Mouse (Mus musculus): ENCODE results near the gene Sos2. TPM values are rescaled to one million over a fixed set of nuclear protein-coding genes. Genes with fewer than 3 reads are reported as not detected.
A peak's percentile ranks its signal among the peaks of the same experiment; 100 is the strongest.
"Not testable (repeated sequence)": the region's sequence is repeated elsewhere in the genome, so short reads cannot be mapped to it uniquely, and the experiment has no call there.

Sos2 gene
- polyA plus RNA-seq, 1 experiment from 2014 or later, result 13.2 TPM

GRCm38 (mm10) chr12:69582216-69582612 is 99.4 kb downstream of the Sos2 start:
- Histone ChIP-seq H3K36me3 (replicated peaks) (peaks cover 17% of the 10 kb centered on the region), H3K27me3 (replicated peaks) (no peaks in the 10 kb centered on the region), H3K9ac (peak overlapping the region; percentile 84), H3K4me3 (peak overlapping the region; percentile 77), H3K4me2 (peak overlapping the region; percentile 57), H3K9me3 (no peaks in the 10 kb centered on the region), H3K4me1 (peaks cover 22% of the 10 kb centered on the region), H3K27ac (peak overlapping the region; percentile 84)
- 33% methylated on average over 9 of the region's 9 CpGs for WGBS
- ATAC-seq (replicated peaks), result no peak; the same call in 1 of the 2 replicates

GRCm38 (mm10) chr12:69579623-69580022 is 102.0 kb downstream of the Sos2 start:
- H3K9me3 ChIP-seq, result no peaks in the 10 kb centered on the region
- H3K4me3 ChIP-seq, result no peak overlapping the region
- no peak overlapping the region for H3K27ac ChIP-seq
- no peak for ATAC-seq (replicated peaks)
- H3K27me3 ChIP-seq (replicated peaks), result no peaks in the 10 kb centered on the region
- no peak overlapping the region for H3K9ac ChIP-seq
- H3K4me2 ChIP-seq, result no peak overlapping the region
- H3K4me1 ChIP-seq, result peaks cover 22% of the 10 kb centered on the region
- WGBS, result 95% methylated on average over 5 of the region's 5 CpGs
- H3K36me3 ChIP-seq (replicated peaks), result peaks cover 18% of the 10 kb centered on the region

GRCm38 (mm10) chr12:69576120-69576627 is 105.5 kb downstream of the Sos2 start:
- H3K9me3 ChIP-seq, result no peaks in the 10 kb centered on the region
- no peak overlapping the region for H3K4me3 ChIP-seq
- no peak overlapping the region for H3K4me2 ChIP-seq
- H3K27me3 ChIP-seq (replicated peaks), result no peaks in the 10 kb centered on the region
- peaks cover 11% of the 10 kb centered on the region for H3K4me1 ChIP-seq
- no peak overlapping the region for H3K27ac ChIP-seq
- WGBS, result 77% methylated on average over 9 of the region's 9 CpGs
- peaks cover 16% of the 10 kb centered on the region for H3K36me3 ChIP-seq (replicated peaks)
- ATAC-seq (replicated peaks), result 0 out of 2 replicates have a peak, but pooled peaks have one; percentile 11
- H3K9ac ChIP-seq, result no peak overlapping the region

DNA sequence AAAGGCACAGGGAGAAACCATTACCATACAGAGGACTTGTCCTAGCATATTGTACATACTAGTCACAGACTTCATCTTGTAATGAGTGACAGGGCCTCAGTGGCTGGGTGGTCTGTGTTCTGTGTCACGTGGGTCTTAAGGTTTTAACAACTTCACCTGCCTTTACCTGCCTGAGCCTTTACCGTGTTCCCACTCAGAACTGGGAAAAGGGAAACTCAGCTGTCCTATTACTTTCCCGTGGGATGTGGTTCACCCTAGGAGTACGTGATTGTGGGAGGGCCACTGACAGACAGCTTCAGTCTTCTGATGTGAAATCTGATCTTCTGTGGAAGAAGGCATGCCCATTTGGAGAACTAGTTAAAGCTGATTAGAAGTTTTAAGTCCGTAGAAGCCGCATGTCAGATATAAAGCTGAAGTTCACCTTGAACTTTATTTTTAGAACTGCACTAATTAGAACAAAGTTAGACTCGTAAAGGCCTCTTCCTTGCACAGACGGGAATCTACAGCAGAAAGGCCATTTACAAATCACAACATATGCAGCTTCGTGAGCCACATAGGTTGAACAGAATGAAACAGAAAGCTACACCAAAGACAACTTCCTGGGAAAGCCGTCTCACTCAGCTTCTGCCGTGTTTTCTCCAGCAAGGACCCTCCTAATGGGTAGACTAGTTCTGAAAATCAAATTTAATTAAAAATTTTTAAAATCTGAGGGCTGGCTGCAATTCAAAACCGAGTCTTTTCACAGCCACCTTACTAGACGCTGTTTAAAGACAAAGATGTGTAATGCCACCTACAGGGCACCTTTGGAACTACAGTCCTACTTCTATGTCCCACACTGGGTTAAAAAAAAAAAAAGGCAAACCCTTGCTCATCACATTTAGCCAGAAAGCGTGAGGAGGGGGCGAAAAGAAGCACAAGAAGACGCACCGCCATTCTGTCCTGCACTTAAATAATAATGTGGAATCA is 107.5 kb downstream of the Sos2 start:
- 26% methylated on average over 17 of the region's 17 CpGs for WGBS
- H3K27me3 ChIP-seq (replicated peaks), result no peaks in the 10 kb centered on the region
- 0 out of 2 replicates have a peak overlapping the region, but pooled peaks have one; percentile 7 for H3K4me3 ChIP-seq
- no peak overlapping the region for H3K27ac ChIP-seq
- peak overlapping the region; percentile 40 for H3K4me2 ChIP-seq
- H3K4me1 ChIP-seq, result peaks cover 5% of the 10 kb centered on the region; the same call in 1 of the 2 replicates
- no peak overlapping the region for H3K9ac ChIP-seq
- no peaks in the 10 kb centered on the region for H3K9me3 ChIP-seq
- peak; percentile 76 for ATAC-seq (replicated peaks)
- peaks cover 16% of the 10 kb centered on the region for H3K36me3 ChIP-seq (replicated peaks)

DNA sequence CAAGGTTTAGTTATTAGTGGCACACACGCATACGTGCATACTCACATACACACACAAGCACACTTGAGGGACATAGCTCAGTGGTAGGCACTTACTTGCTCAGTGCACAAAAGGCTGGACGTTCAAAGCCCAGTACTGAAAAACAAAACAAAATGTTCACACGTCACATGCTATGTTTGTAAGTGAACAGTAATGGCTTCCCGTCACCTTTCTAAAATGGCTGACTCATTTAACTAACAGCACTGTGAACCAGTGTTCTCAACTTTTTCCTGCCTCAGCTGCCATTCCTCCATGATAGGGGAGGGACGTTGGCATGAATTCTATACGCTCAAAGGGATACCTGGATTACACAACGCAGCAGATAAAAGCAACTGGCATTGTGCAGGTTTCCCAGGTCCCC is 108.4 kb downstream of the Sos2 start:
- no peak overlapping the region for H3K27ac ChIP-seq
- ATAC-seq (replicated peaks), result no peak
- H3K4me3 ChIP-seq, result no peak overlapping the region
- no peak overlapping the region for H3K9ac ChIP-seq
- 91% methylated on average over 8 of the region's 8 CpGs for WGBS
- H3K9me3 ChIP-seq, result no peaks in the 10 kb centered on the region
- H3K4me2 ChIP-seq, result no peak overlapping the region
- H3K36me3 ChIP-seq (replicated peaks), result peaks cover 14% of the 10 kb centered on the region
- no peaks in the 10 kb centered on the region for H3K27me3 ChIP-seq (replicated peaks)
- H3K4me1 ChIP-seq, result peaks cover 5% of the 10 kb centered on the region; the same call in 1 of the 2 replicates

- Histone ChIP-seq H3K9ac (no peak overlapping the region), H3K4me2 (no peak overlapping the region), H3K9me3 (no peaks in the 10 kb centered on the region), H3K4me1 (peaks cover 5% of the 10 kb centered on the region; the same call in 1 of the 2 replicates), H3K36me3 (replicated peaks) (no peaks in the 10 kb centered on the region), H3K27ac (no peak overlapping the region), H3K4me3 (no peak overlapping the region), H3K27me3 (replicated peaks) (no peaks in the 10 kb centered on the region)
- no peak for ATAC-seq (replicated peaks)
- WGBS, result 92% methylated on average over 3 of the region's 3 CpGs
Measured at GRCm38 (mm10) chr12:69569926-69570325, 111.7 kb downstream of the Sos2 start.

GRCm38 (mm10) chr12:69568266-69568665 is 113.4 kb downstream of the Sos2 start:
- H3K4me1 ChIP-seq, result no peaks in the 10 kb centered on the region
- H3K36me3 ChIP-seq (replicated peaks), result no peaks in the 10 kb centered on the region
- no peak overlapping the region for H3K4me2 ChIP-seq
- ATAC-seq (replicated peaks), result no peak
- 79% methylated on average over 3 of the region's 3 CpGs for WGBS
- H3K27ac ChIP-seq, result no peak overlapping the region
- H3K9ac ChIP-seq, result no peak overlapping the region
- no peaks in the 10 kb centered on the region for H3K9me3 ChIP-seq
- H3K4me3 ChIP-seq, result no peak overlapping the region
- H3K27me3 ChIP-seq (replicated peaks), result no peaks in the 10 kb centered on the region

- WGBS, result 88% methylated on average over 6 of the region's 6 CpGs
- not testable (repeated sequence) for H3K27me3 ChIP-seq (replicated peaks); H3K9me3 ChIP-seq; H3K9ac ChIP-seq; ATAC-seq (replicated peaks); H3K4me1 ChIP-seq; H3K4me3 ChIP-seq; H3K36me3 ChIP-seq (replicated peaks); H3K27ac ChIP-seq; H3K4me2 ChIP-seq
Measured at GRCm38 (mm10) chr12:69561006-69561405, 120.6 kb downstream of the Sos2 start.

- WGBS, result 44% methylated on average over 6 of the region's 6 CpGs
- Histone ChIP-seq H3K4me1 (peaks cover 8% of the 10 kb centered on the region; the same call in 1 of the 2 replicates), H3K36me3 (replicated peaks) (no peaks in the 10 kb centered on the region), H3K27ac (no peak overlapping the region), H3K9me3 (no peaks in the 10 kb centered on the region), H3K27me3 (replicated peaks) (no peaks in the 10 kb centered on the region), H3K4me2 (no peak overlapping the region), H3K4me3 (no peak overlapping the region), H3K9ac (no peak overlapping the region)
- ATAC-seq (replicated peaks), result peak; percentile 42; the same call in 1 of the 2 replicates
Measured at GRCm38 (mm10) chr12:69556221-69556861, 125.3 kb downstream of the Sos2 start.

- no peaks in the 10 kb centered on the region for H3K4me1 ChIP-seq
- no peaks in the 10 kb centered on the region for H3K36me3 ChIP-seq (replicated peaks)
- no peak for ATAC-seq (replicated peaks)
- no peak overlapping the region for H3K9ac ChIP-seq
- no peak overlapping the region for H3K4me2 ChIP-seq
- no peaks in the 10 kb centered on the region for H3K27me3 ChIP-seq (replicated peaks)
- H3K27ac ChIP-seq, result no peak overlapping the region
- no peak overlapping the region for H3K4me3 ChIP-seq
- WGBS, result 78% methylated on average over 13 of the region's 13 CpGs
- H3K9me3 ChIP-seq, result no peaks in the 10 kb centered on the region
Measured at GRCm38 (mm10) chr12:69545456-69546178, 136.0 kb downstream of the Sos2 start.

GRCm38 (mm10) chr12:69544994-69545393 is 136.7 kb downstream of the Sos2 start:
- Histone ChIP-seq H3K4me2 (no peak overlapping the region), H3K27me3 (replicated peaks) (no peaks in the 10 kb centered on the region), H3K4me3 (no peak overlapping the region), H3K4me1 (no peaks in the 10 kb centered on the region), H3K36me3 (replicated peaks) (no peaks in the 10 kb centered on the region), H3K27ac (no peak overlapping the region), H3K9ac (no peak overlapping the region), H3K9me3 (no peaks in the 10 kb centered on the region)
- 85% methylated on average over 6 of the region's 6 CpGs for WGBS
- ATAC-seq (replicated peaks), result no peak

DNA sequence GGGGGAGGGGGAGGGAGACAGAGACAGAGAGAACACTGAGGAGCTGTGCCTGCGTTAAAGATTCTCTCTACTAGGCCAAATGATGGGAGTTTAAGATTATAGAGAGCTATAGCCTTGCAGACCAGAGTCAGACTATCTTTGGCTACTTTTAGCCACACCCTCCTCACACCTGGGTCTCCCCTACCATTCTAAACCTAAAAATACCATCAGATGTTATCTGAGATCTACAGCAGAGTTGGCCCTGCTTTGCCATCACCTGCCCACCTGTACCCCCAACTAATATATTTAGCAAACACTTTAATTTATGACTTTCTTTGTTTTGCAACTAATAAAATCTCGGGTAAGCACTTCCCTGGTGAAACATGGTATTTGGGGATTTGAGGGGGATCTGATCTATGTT is 137.1 kb downstream of the Sos2 start:
- WGBS, result 59% methylated on average over 2 of the region's 2 CpGs
- Histone ChIP-seq H3K9me3 (no peaks in the 10 kb centered on the region), H3K9ac (no peak overlapping the region), H3K4me3 (no peak overlapping the region), H3K27ac (no peak overlapping the region), H3K27me3 (replicated peaks) (no peaks in the 10 kb centered on the region), H3K36me3 (replicated peaks) (no peaks in the 10 kb centered on the region), H3K4me2 (no peak overlapping the region), H3K4me1 (no peaks in the 10 kb centered on the region)
- ATAC-seq (replicated peaks), result no peak

Measured in midbrain, embryonic 15.5 days (tissue).